Mouse (Mus musculus) ovary, postnatal 14 days (tissue): ENCODE data around the gene Larp1b.
A peak's percentile ranks its signal among the peaks of the same experiment; 100 is the strongest.

ENCODE experiments used
- DNase-seq: peaks from one replicate; pipeline ENCODE4 v3.0.0; 2022; ENCODE audit warnings: low spot score

Larp1b gene

DNA sequence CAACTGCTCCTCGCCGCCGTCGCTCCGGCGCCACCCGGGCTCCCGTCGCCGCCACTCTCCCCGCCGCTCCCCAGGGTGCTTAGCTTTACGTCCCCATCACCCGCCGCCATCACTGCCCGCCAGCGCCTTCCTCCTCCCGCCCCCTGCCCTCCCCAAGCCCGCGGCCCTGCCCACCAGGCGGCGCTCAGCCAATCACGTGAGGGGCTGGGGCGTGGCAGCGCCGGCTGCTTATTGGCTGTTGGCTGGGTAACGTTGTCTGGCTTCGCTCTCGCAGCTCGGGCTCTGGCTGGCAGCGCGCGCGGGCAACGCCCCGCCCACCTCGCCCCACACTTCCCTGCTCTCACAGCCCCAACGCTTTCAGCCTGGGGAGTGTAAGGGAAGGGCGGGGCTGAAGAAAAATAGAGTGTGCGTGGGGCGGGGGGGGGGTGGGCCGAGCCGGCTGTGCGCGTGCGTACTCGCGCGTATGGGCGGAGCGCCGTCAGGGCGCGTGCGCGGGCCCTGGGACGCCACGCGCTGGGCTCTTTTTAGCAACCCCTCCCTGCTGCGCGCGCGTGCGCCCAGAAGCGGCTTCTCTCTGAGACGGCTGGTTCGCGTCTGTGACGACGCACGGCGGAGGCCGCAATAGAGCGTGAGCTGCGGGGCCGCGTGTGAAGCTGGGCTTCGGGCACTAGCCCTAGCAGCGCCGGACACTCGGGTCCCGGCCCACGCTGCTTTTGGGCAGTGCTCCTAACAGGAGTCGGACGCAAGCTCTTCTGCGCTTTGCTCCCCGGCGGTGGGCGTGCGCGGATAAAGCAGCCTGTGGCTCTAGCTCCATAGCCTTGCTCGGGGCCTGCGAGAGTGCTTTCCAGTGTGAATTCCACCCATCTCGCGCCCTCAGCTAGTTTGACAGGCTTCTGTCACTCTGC is 133.5 kb downstream of the Larp1b start, which contains the start of gene Pgrmc2:
Pgrmc2 (minus strand) TSS at position 162 of the 905 bp plus-strand sequence.
- peak; percentile 98 for DNase-seq

GRCm38 (mm10) chr3:41083790-41084112 is 134.1 kb downstream of the Larp1b start:
- no peak for DNase-seq

DNA sequence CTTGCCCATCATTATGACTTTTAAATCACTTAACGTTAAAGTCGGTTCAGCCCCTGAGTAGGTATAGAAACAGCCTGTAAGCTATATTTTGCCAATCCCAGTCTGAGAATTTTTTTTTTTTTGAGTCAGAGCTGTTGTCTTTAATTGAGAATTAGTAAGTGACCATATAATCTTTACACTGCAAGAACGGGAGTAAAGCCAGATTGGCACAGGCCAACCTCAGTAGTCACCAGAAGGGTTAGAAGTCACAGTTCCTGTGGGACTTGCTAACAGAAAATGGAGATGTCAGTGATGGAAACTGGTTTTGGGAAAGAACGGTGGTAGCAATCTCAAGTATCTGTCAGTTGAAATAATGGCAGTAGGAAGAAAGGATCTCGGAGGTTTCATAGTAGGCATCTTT is 134.8 kb downstream of the Larp1b start:
- no peak for DNase-seq

DNA sequence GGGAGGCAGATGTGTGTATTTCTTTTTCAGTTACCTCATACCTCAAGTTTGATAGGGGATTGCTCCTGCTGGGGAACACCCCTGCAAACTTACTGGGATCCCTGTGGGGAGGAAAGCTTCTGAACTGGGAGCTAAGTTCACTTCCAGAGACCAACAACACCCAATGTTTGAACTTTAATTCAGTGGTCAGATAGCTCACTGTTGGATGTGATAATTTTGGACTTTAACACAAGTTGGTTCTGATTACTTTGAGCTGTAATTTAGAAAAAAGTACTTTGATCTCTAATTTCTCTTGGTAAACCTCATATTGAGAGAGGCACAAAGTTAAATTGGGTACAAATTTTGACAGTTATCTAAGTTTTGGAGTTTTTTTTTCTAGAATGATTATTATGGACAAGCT is 137.4 kb downstream of the Larp1b start:
- no peak for DNase-seq
